Mouse (Mus musculus): Measurements from ENCODE around the gene Immp2l. TPM values are rescaled to one million over a fixed set of nuclear protein-coding genes. Genes with fewer than 3 reads are reported as not detected.

The Immp2l gene
- polyA plus RNA-seq, 1 experiment from 2014 or later: 9.4 TPM

DNA sequence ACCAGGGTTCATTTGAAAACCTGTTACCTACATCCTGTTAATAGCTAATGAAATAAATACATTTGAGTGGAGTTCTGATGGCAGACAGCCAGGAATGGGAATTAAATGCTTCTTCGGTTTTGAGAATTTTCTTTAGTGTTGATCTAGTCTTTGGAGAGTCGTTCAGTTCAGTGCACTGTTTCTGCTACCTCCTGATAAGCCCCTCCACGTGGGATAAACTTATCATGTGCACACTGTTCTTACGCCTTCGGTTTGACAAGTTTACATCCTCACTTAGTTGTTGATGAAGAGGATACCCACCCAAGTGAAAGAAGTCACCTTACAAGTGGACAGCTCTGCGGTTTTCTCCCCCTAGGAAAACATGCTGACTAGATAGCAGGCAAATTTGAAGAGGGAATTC, 88.2 kb downstream of the Immp2l start:
- Histone ChIP-seq H3K4me1 (ENCODE audit: control insufficient read depth, insufficient read depth, low read length) (no peaks in the 10 kb centered on the region), H3K4me2 (ENCODE audit: low read depth, low read length) (no peak overlapping the region), H3K9ac (ENCODE audit: low read length) (no peak overlapping the region), H3K27ac (ENCODE audit: low read length) (no peak overlapping the region), H3K36me3 (ENCODE audit: control insufficient read depth, insufficient read depth) (no peaks in the 10 kb centered on the region), H3K27me3 (ENCODE audit: control insufficient read depth, insufficient read depth, low read length) (no peaks in the 10 kb centered on the region), H3K9me3 (replicated peaks; ENCODE audit: control insufficient read depth, low read length) (no peaks in the 10 kb centered on the region), H3K4me3 (ENCODE audit: low read length) (no peak overlapping the region)
- WGBS: 27% methylated on average over 6 of the region's 6 CpGs
- ATAC-seq (replicated peaks; ENCODE audit: extremely low read depth, insufficient read depth, low FRiP score): no peak

GRCm38 (mm10) chr12:41118358-41118757, 94.5 kb downstream of the Immp2l start:
- H3K4me2 ChIP-seq (ENCODE audit: low read depth, low read length): no peak overlapping the region
- H3K4me3 ChIP-seq (ENCODE audit: low read length): no peak overlapping the region
- H3K9me3 ChIP-seq (replicated peaks; ENCODE audit: control insufficient read depth, low read length): no peaks in the 10 kb centered on the region
- ATAC-seq (replicated peaks; ENCODE audit: extremely low read depth, insufficient read depth, low FRiP score): no peak
- H3K36me3 ChIP-seq (ENCODE audit: control insufficient read depth, insufficient read depth): no peaks in the 10 kb centered on the region
- no peak overlapping the region for H3K27ac ChIP-seq (ENCODE audit: low read length)
- H3K4me1 ChIP-seq (ENCODE audit: control insufficient read depth, insufficient read depth, low read length): peaks cover 9% of the 10 kb centered on the region
- H3K27me3 ChIP-seq (ENCODE audit: control insufficient read depth, insufficient read depth, low read length): no peaks in the 10 kb centered on the region
- no peak overlapping the region for H3K9ac ChIP-seq (ENCODE audit: low read length)

DNA sequence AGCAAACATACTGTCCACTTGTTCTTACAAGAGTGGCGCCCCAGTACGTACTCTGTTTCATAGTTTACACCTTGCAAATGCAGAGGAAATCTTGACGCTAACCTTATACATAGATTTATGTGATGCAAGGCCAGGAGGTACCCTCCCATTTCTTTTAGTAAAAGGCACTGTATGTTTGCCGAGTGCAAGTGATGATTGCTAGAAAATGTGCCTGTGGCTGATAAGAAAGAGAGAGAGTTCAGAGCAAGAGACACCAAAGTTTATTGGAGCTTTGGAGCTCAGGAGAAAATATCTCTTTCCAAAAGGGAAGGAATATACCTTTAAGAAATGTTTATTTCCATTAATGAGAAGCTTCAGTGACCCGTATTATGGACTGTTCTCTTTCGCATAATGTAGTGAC, 95.8 kb downstream of the Immp2l start:
- 61% methylated on average over 6 of the region's 6 CpGs for WGBS
- Histone ChIP-seq H3K27ac (ENCODE audit: low read length) (no peak overlapping the region), H3K4me2 (ENCODE audit: low read depth, low read length) (no peak overlapping the region), H3K9ac (ENCODE audit: low read length) (no peak overlapping the region), H3K4me3 (ENCODE audit: low read length) (no peak overlapping the region), H3K9me3 (replicated peaks; ENCODE audit: control insufficient read depth, low read length) (no peaks in the 10 kb centered on the region), H3K4me1 (ENCODE audit: control insufficient read depth, insufficient read depth, low read length) (peaks cover 9% of the 10 kb centered on the region), H3K27me3 (ENCODE audit: control insufficient read depth, insufficient read depth, low read length) (no peaks in the 10 kb centered on the region), H3K36me3 (ENCODE audit: control insufficient read depth, insufficient read depth) (no peaks in the 10 kb centered on the region)
- ATAC-seq (replicated peaks; ENCODE audit: extremely low read depth, insufficient read depth, low FRiP score): no peak

GRCm38 (mm10) chr12:41123207-41123606, 99.3 kb downstream of the Immp2l start:
- Histone ChIP-seq H3K4me1 (ENCODE audit: control insufficient read depth, insufficient read depth, low read length) (peaks cover 12% of the 10 kb centered on the region), H3K27me3 (ENCODE audit: control insufficient read depth, insufficient read depth, low read length) (no peaks in the 10 kb centered on the region), H3K4me2 (ENCODE audit: low read depth, low read length) (no peak overlapping the region), H3K4me3 (ENCODE audit: low read length) (no peak overlapping the region), H3K9ac (ENCODE audit: low read length) (no peak overlapping the region), H3K36me3 (ENCODE audit: control insufficient read depth, insufficient read depth) (no peaks in the 10 kb centered on the region), H3K9me3 (replicated peaks; ENCODE audit: control insufficient read depth, low read length) (no peaks in the 10 kb centered on the region), H3K27ac (ENCODE audit: low read length) (no peak overlapping the region)
- ATAC-seq (replicated peaks; ENCODE audit: extremely low read depth, insufficient read depth, low FRiP score): no peak
- WGBS: 84% methylated on average over 2 of the region's 2 CpGs

- Histone ChIP-seq H3K36me3 (ENCODE audit: control insufficient read depth, insufficient read depth) (no peaks in the 10 kb centered on the region), H3K27me3 (ENCODE audit: control insufficient read depth, insufficient read depth, low read length) (no peaks in the 10 kb centered on the region)
Measured at GRCm38 (mm10) chr12:41134885-41135284, 111.0 kb downstream of the Immp2l start.

DNA sequence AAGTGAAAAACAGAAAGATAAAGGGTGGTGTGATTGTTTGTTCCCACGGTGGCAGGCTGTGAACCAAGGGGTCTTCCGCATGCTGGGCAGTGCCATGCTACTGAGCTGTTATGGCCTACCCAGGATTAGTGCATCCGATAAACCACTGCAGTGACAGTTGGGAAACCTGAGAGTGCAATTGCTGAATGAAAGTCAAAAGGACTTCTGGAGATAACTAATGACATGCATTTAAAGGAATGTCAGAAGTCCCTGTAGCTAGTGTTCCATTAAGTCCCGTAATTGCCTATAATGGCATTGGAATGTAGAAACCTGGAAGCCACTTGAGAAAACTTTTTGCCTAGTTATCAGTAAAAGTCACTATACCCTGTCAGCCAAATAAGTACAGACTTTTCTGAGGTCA, 135.7 kb downstream of the Immp2l start:
- no peak overlapping the region for H3K4me2 ChIP-seq (ENCODE audit: low read depth, low read length)
- 0 out of 2 replicates have a peak, but pooled peaks cover 2% of the 10 kb centered on the region for H3K4me1 ChIP-seq (ENCODE audit: control insufficient read depth, insufficient read depth, low read length)
- 48% methylated on average over 4 of the region's 4 CpGs for WGBS
- H3K27ac ChIP-seq (ENCODE audit: low read length): no peak overlapping the region
- no peak overlapping the region for H3K4me3 ChIP-seq (ENCODE audit: low read length)
- H3K27me3 ChIP-seq (ENCODE audit: control insufficient read depth, insufficient read depth, low read length): no peaks in the 10 kb centered on the region
- H3K9me3 ChIP-seq (replicated peaks; ENCODE audit: control insufficient read depth, low read length): no peaks in the 10 kb centered on the region
- H3K9ac ChIP-seq (ENCODE audit: low read length): no peak overlapping the region
- no peaks in the 10 kb centered on the region for H3K36me3 ChIP-seq (ENCODE audit: control insufficient read depth, insufficient read depth)
- ATAC-seq (replicated peaks; ENCODE audit: extremely low read depth, insufficient read depth, low FRiP score): peak; percentile 37

More at GRCm38 (mm10) chr12:41134885-41135284, 111.0 kb downstream of the Immp2l start:
- WGBS: 79% methylated on average over 3 of the region's 3 CpGs
- no peak for ATAC-seq (replicated peaks; ENCODE audit: extremely low read depth, insufficient read depth, low FRiP score)
- no peaks in the 10 kb centered on the region for H3K9me3 ChIP-seq (replicated peaks; ENCODE audit: control insufficient read depth, low read length)
- no peak overlapping the region for H3K4me3 ChIP-seq (ENCODE audit: low read length)
- H3K4me1 ChIP-seq (ENCODE audit: control insufficient read depth, insufficient read depth, low read length): no peaks in the 10 kb centered on the region
- no peak overlapping the region for H3K4me2 ChIP-seq (ENCODE audit: low read depth, low read length)
- no peak overlapping the region for H3K27ac ChIP-seq (ENCODE audit: low read length)
- H3K9ac ChIP-seq (ENCODE audit: low read length): no peak overlapping the region

DNA sequence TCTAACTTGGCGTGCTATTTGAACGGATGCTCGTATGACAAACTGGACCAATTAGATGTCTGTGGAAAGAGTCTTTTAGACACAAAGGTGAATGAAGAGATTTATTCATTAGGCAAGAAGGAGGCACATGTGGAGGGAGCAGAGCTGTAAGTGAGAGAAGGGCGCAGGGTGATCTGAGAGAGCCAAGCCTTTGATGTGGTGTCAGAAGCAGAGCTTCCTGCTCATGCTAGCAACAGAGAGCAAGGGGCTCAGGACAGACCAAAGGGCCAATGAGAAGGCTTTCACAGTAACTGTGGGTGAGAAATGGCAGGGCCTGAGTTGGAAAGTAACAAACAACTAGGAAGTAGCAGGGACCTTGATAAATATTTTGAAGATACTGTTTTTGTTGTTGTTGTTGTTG, 143.9 kb downstream of the Immp2l start:
- H3K36me3 ChIP-seq (ENCODE audit: control insufficient read depth, insufficient read depth): no peaks in the 10 kb centered on the region
- H3K27ac ChIP-seq (ENCODE audit: low read length): no peak overlapping the region
- ATAC-seq (replicated peaks; ENCODE audit: extremely low read depth, insufficient read depth, low FRiP score): no peak; the same call in 1 of the 2 replicates
- H3K9ac ChIP-seq (ENCODE audit: low read length): no peak overlapping the region
- H3K4me1 ChIP-seq (ENCODE audit: control insufficient read depth, insufficient read depth, low read length): no peaks in the 10 kb centered on the region
- H3K4me3 ChIP-seq (ENCODE audit: low read length): no peak overlapping the region
- no peak overlapping the region for H3K4me2 ChIP-seq (ENCODE audit: low read depth, low read length)
- H3K27me3 ChIP-seq (ENCODE audit: control insufficient read depth, insufficient read depth, low read length): no peaks in the 10 kb centered on the region
- 79% methylated on average over 4 of the region's 4 CpGs for WGBS
- no peaks in the 10 kb centered on the region for H3K9me3 ChIP-seq (replicated peaks; ENCODE audit: control insufficient read depth, low read length)

DNA sequence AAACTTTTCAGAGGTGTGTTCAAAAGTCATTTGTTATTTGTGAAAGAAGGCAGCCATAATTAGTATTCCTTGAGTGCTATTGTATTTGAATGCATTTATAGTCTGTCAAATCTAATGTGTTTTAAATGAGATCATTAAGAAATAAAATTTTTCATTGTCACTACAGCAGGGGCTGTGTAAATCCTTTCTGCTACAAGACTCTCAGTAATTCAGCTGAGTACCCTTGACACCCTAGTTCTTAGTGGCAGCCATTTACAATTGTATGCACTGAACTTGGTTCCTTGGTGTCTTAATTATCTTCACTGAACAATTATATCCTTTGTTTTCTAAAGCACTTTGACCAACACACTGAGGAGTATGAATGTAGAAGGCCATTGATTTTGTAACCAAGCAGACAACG, 146.2 kb downstream of the Immp2l start:
- no peaks in the 10 kb centered on the region for H3K27me3 ChIP-seq (ENCODE audit: control insufficient read depth, insufficient read depth, low read length)
- no peaks in the 10 kb centered on the region for H3K9me3 ChIP-seq (replicated peaks; ENCODE audit: control insufficient read depth, low read length)
- H3K4me1 ChIP-seq (ENCODE audit: control insufficient read depth, insufficient read depth, low read length): no peaks in the 10 kb centered on the region
- no peak for ATAC-seq (replicated peaks; ENCODE audit: extremely low read depth, insufficient read depth, low FRiP score)
- H3K9ac ChIP-seq (ENCODE audit: low read length): no peak overlapping the region
- H3K27ac ChIP-seq (ENCODE audit: low read length): no peak overlapping the region
- no peak overlapping the region for H3K4me2 ChIP-seq (ENCODE audit: low read depth, low read length)
- 86% methylated on average over 1 of the region's 1 CpGs for WGBS
- no peak overlapping the region for H3K4me3 ChIP-seq (ENCODE audit: low read length)
- no peaks in the 10 kb centered on the region for H3K36me3 ChIP-seq (ENCODE audit: control insufficient read depth, insufficient read depth)

GRCm38 (mm10) chr12:41182856-41183255, 159.0 kb downstream of the Immp2l start:
- H3K4me2 ChIP-seq (ENCODE audit: low read depth, low read length): no peak overlapping the region
- no peaks in the 10 kb centered on the region for H3K4me1 ChIP-seq (ENCODE audit: control insufficient read depth, insufficient read depth, low read length)
- ATAC-seq (replicated peaks; ENCODE audit: extremely low read depth, insufficient read depth, low FRiP score): no peak
- H3K9ac ChIP-seq (ENCODE audit: low read length): no peak overlapping the region
- no peak overlapping the region for H3K4me3 ChIP-seq (ENCODE audit: low read length)
- no peaks in the 10 kb centered on the region for H3K36me3 ChIP-seq (ENCODE audit: control insufficient read depth, insufficient read depth)
- H3K27ac ChIP-seq (ENCODE audit: low read length): no peak overlapping the region
- no peaks in the 10 kb centered on the region for H3K27me3 ChIP-seq (ENCODE audit: control insufficient read depth, insufficient read depth, low read length)
- H3K9me3 ChIP-seq (replicated peaks; ENCODE audit: control insufficient read depth, low read length): no peaks in the 10 kb centered on the region

DNA sequence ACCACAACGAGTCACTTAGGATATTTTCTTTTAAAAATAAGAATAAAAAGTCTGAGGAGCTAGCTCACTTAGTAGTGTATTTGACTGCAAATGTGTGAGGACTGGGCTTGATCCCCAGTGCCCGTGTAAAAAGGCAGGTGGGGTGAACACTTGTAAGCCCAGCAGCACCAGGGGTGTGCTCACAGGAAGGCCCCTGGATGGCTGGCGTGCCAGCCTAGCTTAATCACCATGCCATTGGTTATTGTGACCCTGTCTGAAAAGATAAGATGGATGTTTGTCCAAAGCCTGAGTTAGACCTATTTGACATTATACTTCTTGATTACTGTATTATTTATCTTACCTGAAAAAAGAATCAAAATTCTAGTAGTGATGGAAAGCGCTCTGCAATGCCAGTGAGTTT, 161.2 kb downstream of the Immp2l start:
- H3K27me3 ChIP-seq (ENCODE audit: control insufficient read depth, insufficient read depth, low read length): no peaks in the 10 kb centered on the region
- WGBS: 80% methylated on average over 4 of the region's 4 CpGs
- H3K27ac ChIP-seq (ENCODE audit: low read length): no peak overlapping the region
- no peak overlapping the region for H3K4me2 ChIP-seq (ENCODE audit: low read depth, low read length)
- H3K4me1 ChIP-seq (ENCODE audit: control insufficient read depth, insufficient read depth, low read length): no peaks in the 10 kb centered on the region
- no peak overlapping the region for H3K9ac ChIP-seq (ENCODE audit: low read length)
- no peaks in the 10 kb centered on the region for H3K36me3 ChIP-seq (ENCODE audit: control insufficient read depth, insufficient read depth)
- H3K4me3 ChIP-seq (ENCODE audit: low read length): no peak overlapping the region
- ATAC-seq (replicated peaks; ENCODE audit: extremely low read depth, insufficient read depth, low FRiP score): no peak
- H3K9me3 ChIP-seq (replicated peaks; ENCODE audit: control insufficient read depth, low read length): no peaks in the 10 kb centered on the region
